Mouse (Mus musculus): ENCODE results near the gene Igdcc3. TPM values are rescaled to one million over a fixed set of nuclear protein-coding genes. Genes with fewer than 3 reads are reported as not detected.

The Igdcc3 gene
- polyA plus RNA-seq, 1 experiment from 2014 or later = 230 TPM

DNA sequence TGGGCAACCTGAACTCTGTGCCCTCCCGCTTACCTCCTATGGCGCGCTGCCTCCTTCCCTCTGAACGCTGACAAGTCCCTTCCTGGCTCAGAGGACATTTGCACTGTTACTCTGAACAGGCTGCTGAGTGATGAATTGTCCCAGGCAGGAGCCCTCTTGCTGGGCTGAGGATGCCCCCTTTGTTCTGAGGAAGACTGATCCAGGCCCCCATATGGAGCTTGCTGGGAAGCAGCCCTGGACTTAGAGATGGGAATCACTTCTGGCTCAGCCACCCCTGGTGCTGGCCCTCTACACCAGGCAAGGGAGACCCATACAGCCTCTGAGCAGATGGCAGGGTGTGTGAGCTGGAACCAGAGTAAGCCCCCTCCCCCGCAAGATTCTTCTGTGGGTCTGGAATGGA lies 5.0 kb downstream of the Igdcc3 start:
- H3K9me3 ChIP-seq (replicated peaks) = no peaks in the 10 kb centered on the region
- H3K36me3 ChIP-seq = peaks cover 85% of the 10 kb centered on the region
- no peak for DNase-seq (ENCODE audit: low spot score)
- 0 out of 2 replicates have a peak overlapping the region, but pooled peaks have one; percentile 10 for H3K27ac ChIP-seq
- H3K4me3 ChIP-seq = peak overlapping the region; percentile 14; the same call in 1 of the 2 replicates
- 54% methylated on average over 5 of the region's 5 CpGs for WGBS
- H3K27me3 ChIP-seq (ENCODE audit: low read depth, poor library complexity, severe bottlenecking) = no peaks in the 10 kb centered on the region
- H3K4me1 ChIP-seq = peaks cover 60% of the 10 kb centered on the region

- 92% methylated on average over 7 of the region's 7 CpGs for whole genome bisulfite sequencing
- H3K9me3 ChIP-seq (replicated peaks) = no peaks in the 10 kb centered on the region
- H3K4me1 ChIP-seq = peaks cover 65% of the 10 kb centered on the region
- peaks cover 100% of the 10 kb centered on the region for H3K36me3 ChIP-seq
- no peaks in the 10 kb centered on the region for H3K27me3 ChIP-seq (ENCODE audit: low read depth, poor library complexity, severe bottlenecking)
- no peak overlapping the region for H3K4me3 ChIP-seq
- H3K27ac ChIP-seq = no peak overlapping the region
- no peak for DNase-seq (ENCODE audit: low spot score)
These were observed 7.5 kb downstream of the Igdcc3 start for GRCm38 (mm10) chr9:65148507-65148906.

DNA sequence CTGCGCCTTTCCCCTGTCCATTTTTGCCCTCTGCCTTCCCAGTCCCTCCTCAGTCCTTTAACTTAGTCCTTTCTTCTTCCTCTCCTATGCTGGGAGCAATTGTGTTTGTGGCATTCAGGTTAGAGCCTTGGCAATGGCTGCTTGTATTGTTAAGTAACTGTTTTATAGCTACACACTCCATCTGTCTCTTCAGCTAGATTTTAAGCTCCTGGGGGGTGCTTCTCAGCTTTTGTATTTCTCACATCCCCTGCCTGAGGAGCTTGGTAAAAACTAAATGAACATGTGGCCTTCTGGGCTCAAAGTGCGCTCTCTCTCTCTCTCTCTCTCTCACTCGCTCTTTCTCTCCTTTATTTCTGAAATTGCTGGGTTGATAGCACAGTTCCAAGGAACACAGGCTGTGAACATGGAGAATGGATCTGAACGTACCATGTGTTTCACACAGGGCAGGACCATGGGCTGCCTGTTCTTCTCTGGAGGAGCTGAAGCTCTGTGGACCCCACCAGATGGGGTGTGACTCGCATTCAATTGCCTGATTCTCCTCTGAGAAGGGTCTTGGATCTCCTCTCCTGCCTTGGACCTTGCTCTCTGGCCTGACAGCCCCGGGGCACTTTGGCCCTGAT lies 11.8 kb downstream of the Igdcc3 start:
- Histone ChIP-seq H3K9me3 (replicated peaks) (no peaks in the 10 kb centered on the region), H3K27me3 (ENCODE audit: low read depth, poor library complexity, severe bottlenecking) (no peaks in the 10 kb centered on the region), H3K27ac (peak overlapping the region; percentile 74), H3K4me3 (peak overlapping the region; percentile 7), H3K4me1 (peaks cover 77% of the 10 kb centered on the region), H3K36me3 (peaks cover 96% of the 10 kb centered on the region)
- DNase-seq (ENCODE audit: low spot score) = no peak
- WGBS = 55% methylated on average over 6 of the region's 6 CpGs

- H3K36me3 ChIP-seq = peaks cover 96% of the 10 kb centered on the region
These were observed 12.3 kb downstream of the Igdcc3 start for GRCm38 (mm10) chr9:65153331-65153711.

GRCm38 (mm10) chr9:65154692-65155455 lies 13.9 kb downstream of the Igdcc3 start:
- Histone ChIP-seq H3K4me1 (peaks cover 85% of the 10 kb centered on the region), H3K9me3 (replicated peaks) (no peaks in the 10 kb centered on the region), H3K36me3 (peaks cover 94% of the 10 kb centered on the region), H3K4me3 (peak overlapping the region; percentile 8; the same call in 1 of the 2 replicates), H3K27me3 (ENCODE audit: low read depth, poor library complexity, severe bottlenecking) (no peaks in the 10 kb centered on the region), H3K27ac (peak overlapping the region; percentile 74)
- WGBS = 43% methylated on average over 9 of the region's 9 CpGs
- no peak for DNase-seq (ENCODE audit: low spot score)

More at GRCm38 (mm10) chr9:65153331-65153711, 12.3 kb downstream of the Igdcc3 start:
- Histone ChIP-seq H3K27me3 (ENCODE audit: low read depth, poor library complexity, severe bottlenecking) (no peaks in the 10 kb centered on the region), H3K4me1 (peaks cover 82% of the 10 kb centered on the region), H3K9me3 (replicated peaks) (no peaks in the 10 kb centered on the region), H3K27ac (peak overlapping the region; percentile 74), H3K4me3 (peak overlapping the region; percentile 7)
- 21% methylated on average over 5 of the region's 5 CpGs for WGBS
- DNase-seq (ENCODE audit: low spot score) = no peak

- no peaks in the 10 kb centered on the region for H3K27me3 ChIP-seq (ENCODE audit: low read depth, poor library complexity, severe bottlenecking)
- 0 out of 2 replicates have a peak overlapping the region, but pooled peaks have one; percentile 21 for H3K4me3 ChIP-seq
- no peak for DNase-seq (ENCODE audit: low spot score)
- no peaks in the 10 kb centered on the region for H3K9me3 ChIP-seq (replicated peaks)
- peaks cover 92% of the 10 kb centered on the region for H3K36me3 ChIP-seq
- WGBS = 3% methylated on average over 8 of the region's 8 CpGs
- H3K4me1 ChIP-seq = peaks cover 97% of the 10 kb centered on the region
- peak overlapping the region; percentile 80 for H3K27ac ChIP-seq
These were observed 15.6 kb downstream of the Igdcc3 start for GRCm38 (mm10) chr9:65156604-65157003.

- DNase-seq (ENCODE audit: low spot score) = no peak
- no peaks in the 10 kb centered on the region for H3K9me3 ChIP-seq (replicated peaks)
- H3K4me1 ChIP-seq = peaks cover 98% of the 10 kb centered on the region
- H3K27ac ChIP-seq = peak overlapping the region; percentile 80
- 30% methylated on average over 6 of the region's 6 CpGs for WGBS
- 0 out of 2 replicates have a peak overlapping the region, but pooled peaks have one; percentile 19 for H3K4me3 ChIP-seq
- H3K36me3 ChIP-seq = peaks cover 82% of the 10 kb centered on the region
- no peaks in the 10 kb centered on the region for H3K27me3 ChIP-seq (ENCODE audit: low read depth, poor library complexity, severe bottlenecking)
These were observed 16.6 kb downstream of the Igdcc3 start for GRCm38 (mm10) chr9:65157631-65158030.

GRCm38 (mm10) chr9:65161188-65161587 lies 20.2 kb downstream of the Igdcc3 start:
- no peak overlapping the region; the same call in none of the 2 replicates for H3K4me3 ChIP-seq
- peak overlapping the region; percentile 96 for H3K27ac ChIP-seq
- 42% methylated on average over 4 of the region's 4 CpGs for WGBS

GRCm38 (mm10) chr9:65161881-65162280 lies 20.9 kb downstream of the Igdcc3 start:
- 14% methylated on average over 8 of the region's 8 CpGs for WGBS
- peak overlapping the region; percentile 54; the same call in 1 of the 2 replicates for H3K4me3 ChIP-seq
- no peaks in the 10 kb centered on the region for H3K27me3 ChIP-seq (ENCODE audit: low read depth, poor library complexity, severe bottlenecking)
- DNase-seq (ENCODE audit: low spot score) = no peak
- H3K36me3 ChIP-seq = peaks cover 55% of the 10 kb centered on the region
- H3K27ac ChIP-seq = peak overlapping the region; percentile 96
- peaks cover 94% of the 10 kb centered on the region for H3K4me1 ChIP-seq
- H3K9me3 ChIP-seq (replicated peaks) = no peaks in the 10 kb centered on the region

More at GRCm38 (mm10) chr9:65161188-65161587, 20.2 kb downstream of the Igdcc3 start:
- DNase-seq (ENCODE audit: low spot score) = no peak
- Histone ChIP-seq H3K36me3 (peaks cover 62% of the 10 kb centered on the region), H3K27me3 (ENCODE audit: low read depth, poor library complexity, severe bottlenecking) (no peaks in the 10 kb centered on the region), H3K4me1 (peaks cover 94% of the 10 kb centered on the region), H3K9me3 (replicated peaks) (no peaks in the 10 kb centered on the region)

DNA sequence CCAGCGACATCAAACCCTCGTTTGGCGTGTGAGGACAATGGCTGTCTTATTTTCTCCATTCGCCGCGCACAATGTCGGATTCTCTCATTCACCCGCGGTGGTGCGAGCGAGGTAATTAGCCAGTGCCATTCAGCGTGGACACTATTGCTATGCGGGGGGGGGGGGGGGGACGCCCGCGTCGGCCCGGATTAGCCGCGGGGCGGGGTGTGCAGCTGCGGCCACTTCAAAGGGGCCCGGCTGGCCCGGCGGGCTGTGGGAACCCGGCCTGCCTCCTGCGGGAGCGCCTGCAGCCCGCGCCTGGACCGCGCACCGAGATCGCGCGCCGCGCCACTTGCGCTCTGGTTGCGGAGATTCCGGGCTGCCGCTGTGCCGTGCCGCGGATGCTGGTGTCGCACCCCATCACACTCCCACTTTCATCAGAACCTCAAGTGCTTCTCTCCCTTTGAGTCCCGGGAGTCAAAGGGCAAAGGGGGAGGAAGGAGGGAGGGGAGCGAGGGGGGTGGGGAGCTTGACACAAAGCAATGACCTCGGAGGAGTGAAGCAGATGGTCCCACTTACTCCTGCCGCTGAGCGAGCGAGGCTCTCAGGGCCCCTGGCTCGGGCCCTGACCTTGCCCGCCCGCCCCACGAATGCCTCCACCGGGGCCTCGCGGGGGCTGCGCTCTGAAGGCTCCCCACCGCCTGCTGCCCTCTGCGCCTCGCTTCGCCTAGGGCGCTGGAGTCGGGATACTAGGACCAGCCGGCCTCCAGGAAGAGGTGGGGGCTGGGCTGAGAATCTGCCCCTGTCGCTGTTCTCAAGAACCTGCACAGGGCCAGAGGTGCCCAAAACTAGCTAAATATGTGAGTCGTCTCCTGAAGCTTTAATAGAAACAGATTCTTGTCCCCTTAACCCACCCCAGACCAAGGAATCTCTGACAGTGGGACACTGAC lies 22.0 kb downstream of the Igdcc3 start:
- no peaks in the 10 kb centered on the region for H3K27me3 ChIP-seq (ENCODE audit: low read depth, poor library complexity, severe bottlenecking)
- H3K27ac ChIP-seq = peak overlapping the region; percentile 96
- H3K9me3 ChIP-seq (replicated peaks) = no peaks in the 10 kb centered on the region
- peak; percentile 87 for DNase-seq (ENCODE audit: low spot score)
- H3K4me1 ChIP-seq = peaks cover 94% of the 10 kb centered on the region
- peaks cover 46% of the 10 kb centered on the region for H3K36me3 ChIP-seq
- WGBS = under 1% methylated on average over 67 of the region's 69 CpGs
- H3K4me3 ChIP-seq = peak overlapping the region; percentile 54

GRCm38 (mm10) chr9:65164870-65165269 lies 23.9 kb downstream of the Igdcc3 start:
- no peak for DNase-seq (ENCODE audit: low spot score)
- H3K27ac ChIP-seq = peak overlapping the region; percentile 88
- 18% methylated on average over 1 of the region's 1 CpGs for WGBS
- no peaks in the 10 kb centered on the region for H3K27me3 ChIP-seq (ENCODE audit: low read depth, poor library complexity, severe bottlenecking)
- H3K36me3 ChIP-seq = peaks cover 38% of the 10 kb centered on the region
- H3K4me3 ChIP-seq = no peak overlapping the region
- no peaks in the 10 kb centered on the region for H3K9me3 ChIP-seq (replicated peaks)
- H3K4me1 ChIP-seq = peaks cover 96% of the 10 kb centered on the region

GRCm38 (mm10) chr9:65166386-65166785 lies 25.4 kb downstream of the Igdcc3 start:
- 8% methylated on average over 9 of the region's 9 CpGs for WGBS
- Histone ChIP-seq H3K36me3 (peaks cover 31% of the 10 kb centered on the region), H3K4me3 (peak overlapping the region; percentile 11; the same call in 1 of the 2 replicates), H3K9me3 (replicated peaks) (no peaks in the 10 kb centered on the region), H3K27ac (peak overlapping the region; percentile 88), H3K4me1 (peaks cover 93% of the 10 kb centered on the region), H3K27me3 (ENCODE audit: low read depth, poor library complexity, severe bottlenecking) (no peaks in the 10 kb centered on the region)
- DNase-seq (ENCODE audit: low spot score) = peak; percentile 67

Data from limb, embryonic 10.5 days (tissue).